Mouse (Mus musculus) forebrain, embryonic 12.5 days (tissue): ENCODE data around the gene Dpf3. TPM values are rescaled to one million over a fixed set of nuclear protein-coding genes. Genes with fewer than 3 reads are reported as not detected.
A peak's percentile ranks its signal among the peaks of the same experiment; 100 is the strongest.

Experiments
- ATAC-seq: fragments of 200-750 bp; cut with Nextera tagmentation; 2 replicates; pipeline ENCODE4 v1.8.0; 2017; ENCODE audit warnings: moderate TSS enrichment; ENCODE audit not compliant: low FRiP score
- H3K27ac ChIP-seq: fragments of 300-500 bp; sonication (generic); 2 replicates; pipeline ENCODE4 v1.5.1; 2016; ENCODE audit warnings: mild to moderate bottlenecking
- H3K27me3 ChIP-seq: fragments of 300-500 bp; sonication (generic); 2 replicates; pipeline ENCODE4 v1.6.1; 2016; ENCODE audit warnings: mild to moderate bottlenecking
- H3K36me3 ChIP-seq: fragments of 300-500 bp; sonication (generic); replicated peaks from 2 replicates; pipeline ENCODE4 v1.6.1; 2016; ENCODE audit warnings: mild to moderate bottlenecking
- H3K4me1 ChIP-seq: fragments of 300-500 bp; sonication (generic); 2 replicates; pipeline ENCODE4 v1.6.1; 2016
- H3K4me2 ChIP-seq: fragments of 300-500 bp; sonication (generic); 2 replicates; pipeline ENCODE4 v1.6.1; 2016; ENCODE audit warnings: mild to moderate bottlenecking, moderate library complexity
- H3K4me3 ChIP-seq: fragments of 300-500 bp; sonication (generic); replicated peaks from 2 replicates; pipeline ENCODE4 v1.5.1; 2016; ENCODE audit warnings: mild to moderate bottlenecking
- H3K9ac ChIP-seq: fragments of 300-500 bp; sonication (generic); 2 replicates; pipeline ENCODE4 v1.6.1; 2016; ENCODE audit warnings: mild to moderate bottlenecking
- H3K9me3 ChIP-seq: fragments of 300-500 bp; sonication (generic); 2 replicates; pipeline ENCODE4 v1.6.1; 2016
- WGBS: fragments of 180-500 bp; shearing (Covaris S2); methylation state at CpG from one replicate; pipeline ENCODE4 v1.1.7; 2016; 5-methylcytosine and 5-hydroxymethylcytosine counted together
- polyA plus RNA-seq: library from polyadenylated mRNA; unstranded; fragments of >200 nt; fragmentation: Nextera tagmentation; extraction: Ambion mirVana; gene quantifications from 2 replicates; pipeline ENCODE4 v1.2.1, GENCODE M21; 2016

The Dpf3 gene
- polyA plus RNA-seq, 1 experiment from 2014 or later, result 7.7 TPM

DNA sequence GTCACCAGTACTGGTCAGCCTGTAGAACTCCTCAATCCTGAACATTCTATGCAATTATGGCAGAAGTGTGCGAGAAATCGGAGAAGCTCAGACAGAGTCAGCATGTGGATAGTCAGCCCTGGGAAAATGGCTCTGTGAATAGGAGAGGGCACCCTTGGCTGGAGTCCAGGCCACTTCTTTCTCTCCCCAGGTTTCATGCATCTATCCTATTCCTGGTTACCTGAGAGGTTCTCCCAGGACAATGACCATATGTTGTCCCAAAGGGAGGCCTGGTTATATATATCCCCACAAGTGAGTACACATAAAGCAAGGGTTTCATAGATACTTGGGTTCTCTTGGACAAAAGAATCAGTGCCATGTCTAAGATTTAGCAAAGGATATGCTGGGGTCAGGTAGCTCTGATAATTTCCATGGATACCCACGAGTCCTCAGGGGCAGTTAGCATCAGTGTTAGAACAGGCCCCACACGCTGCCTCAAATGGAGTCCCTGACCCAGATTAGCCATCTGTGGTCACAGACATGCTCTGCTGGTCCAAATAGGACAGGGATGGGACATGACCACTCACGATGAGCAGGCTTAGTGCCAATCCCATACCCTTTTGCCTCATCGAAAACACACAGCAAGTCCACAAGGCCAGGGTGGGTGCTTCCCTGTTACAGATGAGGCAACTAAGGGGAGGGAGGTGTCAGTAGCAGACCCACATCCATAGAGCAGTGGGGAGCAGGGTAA lies 203.8 kb downstream of the Dpf3 start:
- no peaks in the 10 kb centered on the region for H3K27me3 ChIP-seq
- no peak overlapping the region for H3K4me3 ChIP-seq
- no peaks in the 10 kb centered on the region for H3K9me3 ChIP-seq
- no peak overlapping the region for H3K4me2 ChIP-seq
- H3K9ac ChIP-seq, result no peak overlapping the region
- H3K27ac ChIP-seq, result no peak overlapping the region
- 96% methylated on average over 6 of the region's 6 CpGs for WGBS
- H3K36me3 ChIP-seq, result no peaks in the 10 kb centered on the region
- ATAC-seq, result no peak
- peaks cover 18% of the 10 kb centered on the region for H3K4me1 ChIP-seq

DNA sequence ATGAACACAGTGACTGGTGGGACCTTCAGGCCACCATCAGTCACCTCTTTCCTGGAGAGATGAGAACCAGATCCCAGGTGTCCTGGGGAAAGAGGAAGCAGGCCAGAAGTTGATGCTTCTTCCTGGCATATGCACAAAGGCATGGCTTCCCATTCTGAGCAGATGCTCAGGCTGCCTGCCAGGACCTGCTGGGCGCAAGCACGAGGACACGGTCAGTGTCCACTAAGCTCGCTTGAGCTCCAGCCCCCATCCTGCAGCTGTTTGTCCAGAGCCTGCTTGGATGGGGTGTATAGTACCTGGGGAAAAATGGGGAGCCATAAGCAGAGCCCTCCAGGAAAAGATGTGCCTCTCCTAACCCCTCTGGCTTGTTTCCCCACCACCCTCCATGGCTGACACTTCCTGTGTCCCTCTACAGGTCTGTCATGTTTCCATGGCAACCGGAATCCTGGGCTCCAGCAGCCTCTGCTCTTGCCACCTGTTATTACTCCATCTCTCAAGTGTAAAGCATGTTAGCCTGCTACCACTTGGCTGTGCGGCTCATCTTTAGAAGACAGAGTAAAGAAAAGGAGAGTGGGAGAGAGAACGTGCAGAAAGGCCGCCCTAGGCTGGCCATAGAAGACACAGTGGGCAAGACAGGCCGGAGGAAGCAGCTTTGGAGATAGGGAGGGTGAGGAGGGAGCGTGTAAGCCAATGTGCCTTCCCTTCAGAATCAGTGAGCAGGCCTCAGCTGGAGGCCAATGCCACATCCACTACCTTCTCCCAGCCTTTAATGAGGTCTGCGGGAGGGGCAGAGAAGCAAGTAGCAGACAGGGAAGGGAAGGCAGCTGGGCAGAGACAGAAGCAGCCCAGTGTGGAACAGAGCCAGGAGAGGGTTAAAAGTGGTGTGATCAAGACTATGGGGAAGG lies 209.7 kb downstream of the Dpf3 start:
- Histone ChIP-seq H3K27me3 (no peaks in the 10 kb centered on the region), H3K9ac (no peak overlapping the region), H3K4me3 (no peak overlapping the region), H3K9me3 (no peaks in the 10 kb centered on the region), H3K27ac (peak overlapping the region; percentile 73), H3K36me3 (no peaks in the 10 kb centered on the region), H3K4me2 (no peak overlapping the region), H3K4me1 (peaks cover 26% of the 10 kb centered on the region)
- ATAC-seq, result peak; percentile 55
- WGBS, result 63% methylated on average over 11 of the region's 11 CpGs

DNA sequence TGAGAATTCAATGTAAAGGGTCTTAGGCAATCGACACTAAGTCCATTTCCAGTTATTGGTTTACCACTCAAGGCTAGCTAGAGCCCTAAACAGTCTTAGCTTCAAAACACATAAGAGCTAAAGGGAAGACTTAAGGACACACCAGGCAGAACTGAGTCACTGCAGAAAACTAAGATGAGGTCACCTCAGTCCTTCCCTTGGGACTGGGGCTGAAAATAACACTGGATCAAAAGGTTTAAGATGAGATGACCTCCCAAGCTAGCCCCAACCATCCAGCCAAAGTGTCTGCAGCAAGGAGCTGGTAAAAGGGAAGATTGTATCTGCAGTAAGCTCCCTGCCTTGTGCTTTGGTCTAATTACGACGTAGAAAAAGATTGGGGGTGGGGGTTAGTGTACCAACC lies 216.3 kb downstream of the Dpf3 start:
- no peaks in the 10 kb centered on the region for H3K9me3 ChIP-seq
- ATAC-seq, result no peak
- no peak overlapping the region for H3K9ac ChIP-seq
- 95% methylated on average over 3 of the region's 3 CpGs for WGBS
- H3K36me3 ChIP-seq, result no peaks in the 10 kb centered on the region
- no peaks in the 10 kb centered on the region for H3K4me1 ChIP-seq
- no peak overlapping the region for H3K4me3 ChIP-seq
- H3K27ac ChIP-seq, result no peak overlapping the region
- H3K4me2 ChIP-seq, result no peak overlapping the region
- no peaks in the 10 kb centered on the region for H3K27me3 ChIP-seq

DNA sequence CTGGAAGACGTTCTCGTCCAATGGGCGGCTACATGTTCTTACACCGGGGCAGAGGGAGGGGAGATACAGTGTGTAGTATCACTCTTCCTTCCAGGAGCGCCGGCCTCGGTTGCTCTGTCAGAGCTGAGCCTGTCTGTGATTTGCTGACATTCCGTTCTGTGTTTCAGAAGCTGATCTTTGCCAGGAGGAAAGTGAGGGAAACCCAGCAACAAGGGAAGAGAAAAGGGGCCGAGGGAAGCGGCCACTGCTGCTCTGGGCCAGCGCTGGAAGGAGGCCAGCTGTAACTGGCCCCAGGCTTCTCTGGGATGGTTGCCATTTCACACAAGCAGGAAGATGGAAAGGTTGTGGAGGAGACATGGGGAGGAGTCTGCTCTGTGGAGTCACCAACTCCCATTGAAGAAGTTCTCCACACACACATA lies 219.0 kb downstream of the Dpf3 start:
- no peak overlapping the region for H3K4me2 ChIP-seq
- no peaks in the 10 kb centered on the region for H3K36me3 ChIP-seq
- no peaks in the 10 kb centered on the region for H3K4me1 ChIP-seq
- WGBS, result 86% methylated on average over 11 of the region's 11 CpGs
- no peaks in the 10 kb centered on the region for H3K27me3 ChIP-seq
- no peak for ATAC-seq
- H3K4me3 ChIP-seq, result no peak overlapping the region
- no peak overlapping the region for H3K27ac ChIP-seq
- H3K9me3 ChIP-seq, result no peaks in the 10 kb centered on the region
- H3K9ac ChIP-seq, result no peak overlapping the region

DNA sequence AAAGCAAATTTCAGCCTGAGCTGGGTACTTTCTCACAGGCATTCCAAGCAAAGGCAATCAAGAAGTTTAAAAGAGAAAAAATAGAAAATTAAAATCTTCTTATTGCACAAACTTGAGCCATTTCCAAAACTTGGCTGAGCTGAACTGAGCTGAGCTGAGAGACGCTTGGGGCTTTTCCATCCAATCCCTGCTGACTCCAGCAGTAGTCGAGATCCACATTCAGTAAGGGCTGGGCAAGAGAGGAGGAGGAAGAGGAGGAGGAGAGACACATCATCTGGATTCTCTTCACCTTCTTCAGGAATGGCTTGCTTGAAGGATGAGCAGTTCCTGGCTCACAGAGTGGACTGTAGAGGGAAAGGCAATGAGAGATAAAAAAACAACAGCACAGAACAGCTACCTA lies 227.0 kb downstream of the Dpf3 start:
- ATAC-seq, result no peak
- H3K4me3 ChIP-seq, result no peak overlapping the region
- no peaks in the 10 kb centered on the region for H3K27me3 ChIP-seq
- no peak overlapping the region for H3K27ac ChIP-seq
- no peaks in the 10 kb centered on the region for H3K36me3 ChIP-seq
- no peaks in the 10 kb centered on the region for H3K9me3 ChIP-seq
- no peak overlapping the region for H3K9ac ChIP-seq
- WGBS, result 82% methylated on average over 2 of the region's 2 CpGs
- H3K4me1 ChIP-seq, result no peaks in the 10 kb centered on the region
- no peak overlapping the region for H3K4me2 ChIP-seq

DNA sequence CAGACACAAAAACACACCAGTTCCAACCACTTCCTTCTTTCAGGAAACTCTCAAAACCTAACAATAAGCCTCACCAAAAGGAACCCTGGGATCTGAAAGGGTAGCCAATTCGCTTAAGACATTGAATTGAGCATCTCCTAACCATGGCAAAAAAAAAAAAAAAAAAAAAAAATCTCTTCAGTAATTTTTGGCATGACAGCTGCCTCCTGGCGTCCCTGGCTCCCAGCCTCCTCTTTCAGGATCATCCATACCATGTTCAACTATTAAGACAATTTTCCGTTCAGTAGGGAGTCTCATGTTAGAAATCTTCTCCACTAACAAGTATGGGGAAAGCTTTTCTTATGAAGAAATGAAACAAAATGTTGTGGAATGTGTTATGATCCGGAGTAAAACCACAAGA lies 233.1 kb downstream of the Dpf3 start:
- Histone ChIP-seq H3K4me3 (no peak overlapping the region), H3K27me3 (no peaks in the 10 kb centered on the region), H3K4me2 (no peak overlapping the region), H3K36me3 (no peaks in the 10 kb centered on the region), H3K9me3 (no peaks in the 10 kb centered on the region), H3K4me1 (no peaks in the 10 kb centered on the region), H3K9ac (no peak overlapping the region), H3K27ac (no peak overlapping the region)
- WGBS, result 81% methylated on average over 4 of the region's 4 CpGs
- ATAC-seq, result no peak

DNA sequence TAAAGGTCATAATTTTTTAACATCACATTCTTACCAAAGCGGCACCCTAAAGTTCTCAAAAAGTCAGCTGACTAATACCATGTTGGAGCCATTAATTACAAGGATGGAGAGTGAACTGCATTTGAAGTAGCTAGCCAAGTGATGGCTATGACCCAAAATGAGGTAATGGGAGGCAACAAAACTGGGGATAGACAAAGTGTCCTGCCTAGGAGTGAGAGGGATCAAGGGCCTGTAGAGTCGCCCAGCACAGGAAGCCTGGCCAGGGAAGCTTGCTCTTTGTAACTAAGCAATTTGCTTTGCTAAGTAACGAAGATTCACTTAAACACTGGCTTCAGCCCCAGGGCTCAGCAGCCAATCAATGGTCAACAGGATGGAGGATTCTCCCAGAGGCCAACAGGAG lies 238.4 kb downstream of the Dpf3 start:
- H3K4me3 ChIP-seq, result no peak overlapping the region
- no peaks in the 10 kb centered on the region for H3K27me3 ChIP-seq
- ATAC-seq, result no peak
- H3K27ac ChIP-seq, result no peak overlapping the region
- no peaks in the 10 kb centered on the region for H3K36me3 ChIP-seq
- no peaks in the 10 kb centered on the region for H3K4me1 ChIP-seq
- no peak overlapping the region for H3K9ac ChIP-seq
- H3K4me2 ChIP-seq, result no peak overlapping the region
- no peaks in the 10 kb centered on the region for H3K9me3 ChIP-seq
- 78% methylated on average over 3 of the region's 3 CpGs for WGBS

DNA sequence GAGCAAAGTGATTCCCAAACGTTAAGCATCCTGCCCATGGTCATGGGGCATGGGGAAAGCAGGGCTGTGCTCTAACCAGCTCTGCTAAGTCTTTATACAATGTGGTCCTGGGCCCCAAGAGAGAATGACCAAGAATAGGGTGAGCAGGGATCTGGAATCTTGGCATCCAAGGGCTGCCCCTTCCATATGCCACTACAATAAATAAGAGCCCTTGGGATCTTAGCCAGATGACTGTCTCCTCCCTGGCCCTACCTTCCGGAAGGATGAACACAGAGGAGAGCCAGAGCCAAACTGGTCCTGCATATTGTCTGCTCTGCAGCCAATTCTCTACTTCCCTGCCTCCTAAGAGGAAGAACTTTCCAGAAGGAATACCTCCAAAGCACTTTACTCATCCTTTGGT lies 238.9 kb downstream of the Dpf3 start:
- no peak for ATAC-seq
- Histone ChIP-seq H3K4me3 (no peak overlapping the region), H3K27ac (no peak overlapping the region), H3K4me1 (no peaks in the 10 kb centered on the region), H3K9me3 (no peaks in the 10 kb centered on the region), H3K4me2 (no peak overlapping the region), H3K36me3 (no peaks in the 10 kb centered on the region), H3K9ac (no peak overlapping the region), H3K27me3 (no peaks in the 10 kb centered on the region)
- WGBS, result 70% methylated on average over 2 of the region's 2 CpGs

DNA sequence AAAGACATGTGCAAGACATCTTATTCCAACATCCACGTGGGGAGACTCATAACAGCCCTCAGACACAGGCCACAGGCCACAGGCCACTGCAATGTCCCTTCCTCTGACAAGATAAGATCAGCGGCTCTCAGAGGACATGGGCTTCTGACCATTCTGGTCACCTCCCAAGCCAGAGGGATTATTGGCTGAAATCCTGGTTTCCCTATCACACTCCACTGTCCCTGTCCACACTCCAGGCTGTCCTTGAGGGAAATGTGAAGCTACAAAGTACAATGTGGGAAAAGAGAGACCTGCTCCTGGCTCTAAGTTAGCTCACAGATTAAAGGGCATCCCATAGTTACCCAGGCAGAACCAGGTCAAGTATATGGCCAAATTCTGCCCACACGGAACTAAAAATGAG lies 239.8 kb downstream of the Dpf3 start:
- H3K4me2 ChIP-seq, result no peak overlapping the region
- no peaks in the 10 kb centered on the region for H3K9me3 ChIP-seq
- H3K27ac ChIP-seq, result no peak overlapping the region
- no peak overlapping the region for H3K4me3 ChIP-seq
- H3K36me3 ChIP-seq, result no peaks in the 10 kb centered on the region
- no peak for ATAC-seq
- no peaks in the 10 kb centered on the region for H3K27me3 ChIP-seq
- WGBS, result 84% methylated on average over 3 of the region's 3 CpGs
- no peak overlapping the region for H3K9ac ChIP-seq
- H3K4me1 ChIP-seq, result no peaks in the 10 kb centered on the region

DNA sequence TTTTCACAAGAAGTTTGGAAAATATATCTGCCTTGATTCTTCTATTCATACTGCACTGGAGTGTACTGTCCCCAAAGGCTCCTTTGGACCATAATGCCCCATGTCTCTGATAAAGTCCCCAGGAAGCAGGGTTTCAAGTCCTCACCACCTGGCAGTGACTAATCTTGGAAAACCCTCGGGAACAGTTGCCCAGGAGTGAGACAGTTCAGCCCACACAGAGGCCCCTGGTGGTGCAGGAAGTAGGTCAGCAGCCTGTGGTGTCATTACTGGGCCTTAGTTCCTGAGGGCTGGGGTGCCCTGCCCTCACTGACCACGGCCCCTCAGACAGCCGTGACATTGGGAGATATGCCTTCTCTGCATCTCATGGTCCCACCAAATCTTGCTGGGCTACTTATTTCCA lies 246.5 kb downstream of the Dpf3 start:
- H3K36me3 ChIP-seq, result no peaks in the 10 kb centered on the region
- H3K9ac ChIP-seq, result no peak overlapping the region
- H3K27ac ChIP-seq, result no peak overlapping the region
- no peak overlapping the region for H3K4me2 ChIP-seq
- H3K4me3 ChIP-seq, result no peak overlapping the region
- no peak for ATAC-seq
- no peaks in the 10 kb centered on the region for H3K9me3 ChIP-seq
- H3K27me3 ChIP-seq, result no peaks in the 10 kb centered on the region
- WGBS, result 68% methylated on average over 3 of the region's 3 CpGs
- H3K4me1 ChIP-seq, result peaks cover 3% of the 10 kb centered on the region

DNA sequence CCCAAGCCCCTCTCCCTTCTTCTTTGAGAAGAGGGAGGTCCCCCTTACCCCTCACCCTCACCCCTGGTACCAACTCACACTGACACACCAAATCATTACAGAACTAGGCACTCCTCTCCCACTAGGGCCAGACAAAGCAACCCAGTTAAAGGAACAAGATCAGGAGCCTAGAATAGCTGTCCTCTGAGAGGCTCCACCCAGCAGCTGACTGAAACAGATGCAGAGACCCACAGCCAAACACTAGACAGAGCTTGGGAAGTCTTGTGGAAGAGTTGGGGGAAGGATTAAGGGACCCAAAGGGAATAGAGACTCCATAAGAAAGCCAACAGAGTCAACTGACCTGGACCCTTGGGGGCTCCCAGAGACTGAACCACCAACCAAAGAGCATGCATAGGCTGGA lies 246.9 kb downstream of the Dpf3 start:
- no peak overlapping the region for H3K4me2 ChIP-seq
- no peak overlapping the region for H3K4me3 ChIP-seq
- peaks cover 3% of the 10 kb centered on the region for H3K4me1 ChIP-seq
- no peak overlapping the region for H3K27ac ChIP-seq
- no peaks in the 10 kb centered on the region for H3K9me3 ChIP-seq
- no peak for ATAC-seq
- no peak overlapping the region for H3K9ac ChIP-seq
- no peaks in the 10 kb centered on the region for H3K36me3 ChIP-seq
- no peaks in the 10 kb centered on the region for H3K27me3 ChIP-seq

DNA sequence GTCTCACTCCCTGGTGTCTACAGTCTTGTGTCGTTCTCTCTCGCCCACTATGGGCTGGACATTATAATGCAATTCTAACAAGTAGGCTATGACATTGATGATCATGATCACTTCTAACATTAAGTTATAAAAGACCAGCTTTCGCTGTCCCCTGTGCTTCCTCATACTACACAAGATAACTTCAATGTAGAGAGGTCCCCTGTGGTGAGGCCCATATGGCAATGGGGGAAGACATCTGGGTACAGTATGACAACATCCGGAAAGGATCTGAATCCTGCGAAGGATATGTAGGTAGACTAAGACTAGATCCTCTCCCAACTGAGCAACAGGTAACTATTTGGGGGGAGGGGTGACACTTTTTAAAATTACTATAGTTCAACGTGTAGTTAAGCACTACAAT lies 251.7 kb downstream of the Dpf3 start:
- H3K27ac ChIP-seq, result no peak overlapping the region
- H3K4me3 ChIP-seq, result no peak overlapping the region
- H3K27me3 ChIP-seq, result no peaks in the 10 kb centered on the region
- 90% methylated on average over 6 of the region's 6 CpGs for WGBS
- ATAC-seq, result no peak
- H3K4me1 ChIP-seq, result peaks cover 9% of the 10 kb centered on the region
- no peaks in the 10 kb centered on the region for H3K9me3 ChIP-seq
- H3K36me3 ChIP-seq, result no peaks in the 10 kb centered on the region
- H3K9ac ChIP-seq, result no peak overlapping the region
- H3K4me2 ChIP-seq, result no peak overlapping the region

DNA sequence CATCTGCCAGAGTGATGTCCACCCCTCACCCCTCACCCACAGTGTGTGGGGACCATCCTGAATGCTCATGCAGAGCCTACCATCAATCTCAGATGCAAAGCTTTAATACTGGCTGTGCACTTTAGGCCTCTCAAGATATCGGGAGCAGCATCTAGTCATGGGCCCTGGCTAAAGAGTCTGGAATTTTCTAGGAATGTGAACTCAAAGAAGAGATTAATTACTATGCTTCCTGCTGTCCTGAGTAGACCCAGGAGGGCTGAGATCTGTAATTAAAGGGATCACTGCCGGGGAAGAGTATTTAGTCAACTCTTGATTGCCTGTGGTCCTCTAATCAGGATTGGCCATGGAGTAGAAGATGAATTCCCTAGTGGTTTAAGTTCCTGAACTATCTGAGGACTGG lies 252.5 kb downstream of the Dpf3 start:
- no peak overlapping the region for H3K27ac ChIP-seq
- H3K4me3 ChIP-seq, result no peak overlapping the region
- no peaks in the 10 kb centered on the region for H3K36me3 ChIP-seq
- no peaks in the 10 kb centered on the region for H3K9me3 ChIP-seq
- no peak overlapping the region for H3K9ac ChIP-seq
- H3K4me1 ChIP-seq, result peaks cover 9% of the 10 kb centered on the region
- no peak for ATAC-seq
- H3K27me3 ChIP-seq, result no peaks in the 10 kb centered on the region
- WGBS, result 48% methylated on average over 2 of the region's 2 CpGs
- H3K4me2 ChIP-seq, result no peak overlapping the region
